Mouse (Mus musculus): ENCODE data around the gene Znhit3.
"Not testable (repeated sequence)": the region's sequence is repeated elsewhere in the genome, so short reads cannot be mapped to it uniquely, and the experiment has no call there.

The Znhit3 gene

GRCm38 (mm10) chr11:84919951-84920350 is 3.8 kb upstream of the Znhit3 start:
- DNase-seq = no peak

DNA sequence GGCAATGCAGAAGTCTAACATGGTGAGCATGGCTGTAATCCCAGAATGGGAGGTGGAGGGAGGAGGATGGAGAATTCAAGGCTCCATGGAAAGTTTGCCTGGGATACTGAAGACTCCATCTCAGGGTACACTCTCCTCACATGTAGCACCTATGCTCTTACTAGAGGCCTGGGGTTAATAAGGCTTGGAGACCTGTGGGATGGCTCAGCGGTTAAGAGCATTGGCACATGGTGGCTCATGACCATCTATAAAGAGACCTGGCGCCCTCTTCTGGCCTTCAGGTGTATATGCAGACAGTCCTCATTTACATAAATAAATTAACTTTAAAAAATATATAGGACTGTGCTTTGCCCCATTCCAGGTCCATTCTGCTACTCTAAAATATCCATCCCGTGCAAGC is 3.1 kb upstream of the Znhit3 start:
- DNase-seq = peak in 1 of 2 experiments; percentile 40

DNA sequence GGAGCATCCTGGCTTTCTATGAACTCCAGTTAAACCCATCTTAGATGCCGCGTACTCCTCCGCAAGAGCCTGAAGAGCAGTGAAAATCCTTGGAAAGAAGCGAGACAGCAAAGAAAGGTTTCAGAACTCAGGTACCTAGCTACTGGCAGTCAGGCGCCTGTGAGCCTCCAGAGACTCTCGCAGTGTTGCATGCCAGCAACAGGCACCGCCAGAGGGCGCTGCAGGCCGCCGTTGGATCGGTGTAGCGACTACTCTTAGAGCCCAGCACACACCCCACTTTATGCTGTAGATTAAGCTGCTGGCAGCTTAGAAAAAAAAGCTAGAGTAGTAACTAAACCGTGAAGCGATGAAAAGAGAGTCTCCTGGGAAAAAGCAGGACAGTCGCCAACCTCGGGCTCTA is 2.3 kb upstream of the Znhit3 start:
- peak; percentile 65 to 92 for DNase-seq

GRCm38 (mm10) chr11:84916703-84917300 is 636 bp upstream of the Znhit3 start:
- DNase-seq = no peak

GRCm38 (mm10) chr11:84914673-84915072 is 1.5 kb downstream of the Znhit3 start:
- DNase-seq = no peak

- no peak for DNase-seq
These were observed 5.8 kb downstream of the Znhit3 start for GRCm38 (mm10) chr11:84910411-84910810.

DNA sequence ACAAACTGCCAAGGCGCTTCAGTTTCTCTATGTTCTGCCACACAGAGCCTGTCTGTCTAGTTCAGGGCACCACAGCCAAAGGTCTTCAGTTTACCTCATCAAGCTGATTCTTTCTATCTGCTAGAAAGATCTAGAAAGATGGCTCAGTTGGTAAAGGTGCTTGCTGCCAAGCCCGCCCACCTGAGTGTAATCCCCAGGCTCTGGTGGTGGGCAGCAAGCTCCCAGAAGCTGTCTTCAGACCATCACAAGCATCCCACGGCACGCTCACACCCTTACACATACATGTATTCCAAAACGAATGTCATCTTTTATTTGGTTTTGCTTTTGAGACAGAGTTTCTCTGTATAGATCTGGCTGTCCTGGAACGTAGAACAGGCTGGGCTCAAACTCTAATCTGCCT is 7.7 kb downstream of the Znhit3 start:
- DNase-seq = no peak

- no peak for DNase-seq
These were observed 9.1 kb downstream of the Znhit3 start for GRCm38 (mm10) chr11:84907081-84907480.

GRCm38 (mm10) chr11:84904597-84905144 is 11.5 kb downstream of the Znhit3 start:
- DNase-seq = no peak

- DNase-seq = no peak
These were observed 23.1 kb downstream of the Znhit3 start for GRCm38 (mm10) chr11:84893113-84893512.

GRCm38 (mm10) chr11:84891705-84892104 is 24.5 kb downstream of the Znhit3 start:
- no peak for DNase-seq

- DNase-seq = no peak
These were observed 26.7 kb downstream of the Znhit3 start for GRCm38 (mm10) chr11:84889492-84889891.

GRCm38 (mm10) chr11:84888025-84888424 is 28.1 kb downstream of the Znhit3 start:
- DNase-seq = no peak

DNA sequence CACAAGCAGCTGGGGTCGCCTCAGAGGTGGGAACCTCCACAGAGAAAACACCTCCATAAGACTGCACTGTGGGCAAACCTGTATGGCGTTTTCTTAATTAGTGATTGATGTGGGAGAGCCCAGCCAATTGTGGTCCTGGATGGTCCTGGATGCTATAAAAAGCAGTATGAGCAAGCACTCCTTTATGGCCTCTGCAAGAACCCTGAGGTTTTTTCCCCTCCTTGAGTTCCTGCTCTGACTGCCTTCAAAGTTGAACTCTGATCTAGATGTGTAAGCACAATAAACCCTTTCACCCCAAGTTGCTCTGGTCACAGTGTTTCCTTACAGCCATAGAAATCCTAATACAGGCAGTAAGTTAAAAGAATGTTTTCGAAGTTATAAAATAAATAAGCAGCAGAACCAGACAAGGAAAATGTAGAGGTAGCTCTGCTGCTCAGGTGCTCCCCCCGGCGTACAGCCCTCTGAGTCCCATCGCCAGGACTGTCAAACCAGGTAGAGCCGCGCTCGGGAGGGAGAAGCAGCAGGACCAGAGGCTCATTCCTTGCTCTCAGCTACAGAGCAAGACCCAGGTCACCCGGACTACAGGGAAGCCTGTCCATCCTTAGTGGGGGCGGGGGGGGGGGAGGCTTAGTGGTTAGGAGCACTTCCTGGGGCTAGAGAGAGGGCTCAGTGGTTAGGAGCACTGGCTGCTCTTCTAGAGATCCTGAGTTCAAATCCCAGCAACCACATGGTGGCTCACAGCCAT is 29.2 kb downstream of the Znhit3 start:
- peak in 1 of 2 experiments; percentile 34 for DNase-seq

- DNase-seq = peak; percentile 44 to 58
These were observed 29.9 kb downstream of the Znhit3 start for GRCm38 (mm10) chr11:84886236-84886635.

GRCm38 (mm10) chr11:84885238-84885637 is 30.9 kb downstream of the Znhit3 start:
- DNase-seq = no peak

- no peak for DNase-seq
These were observed 33.8 kb downstream of the Znhit3 start for GRCm38 (mm10) chr11:84882346-84882745.

- peak in 1 of 2 experiments; percentile 22 for DNase-seq
These were observed 35.2 kb downstream of the Znhit3 start for GRCm38 (mm10) chr11:84880971-84881370.

- DNase-seq = peak; percentile 71 to 74
These were observed 35.7 kb downstream of the Znhit3 start for GRCm38 (mm10) chr11:84880465-84880961.

GRCm38 (mm10) chr11:84879772-84880464 is 36.2 kb downstream of the Znhit3 start, which contains the start of the genes Myo19 and Pigw:
Myo19 (plus strand) TSS chr11:84880148.
Pigw (minus strand) TSS chr11:84880285.
- peak; percentile 74 to 77 for DNase-seq

- DNase-seq = no peak
These were observed 37.0 kb downstream of the Znhit3 start for GRCm38 (mm10) chr11:84879007-84879771.

DNA sequence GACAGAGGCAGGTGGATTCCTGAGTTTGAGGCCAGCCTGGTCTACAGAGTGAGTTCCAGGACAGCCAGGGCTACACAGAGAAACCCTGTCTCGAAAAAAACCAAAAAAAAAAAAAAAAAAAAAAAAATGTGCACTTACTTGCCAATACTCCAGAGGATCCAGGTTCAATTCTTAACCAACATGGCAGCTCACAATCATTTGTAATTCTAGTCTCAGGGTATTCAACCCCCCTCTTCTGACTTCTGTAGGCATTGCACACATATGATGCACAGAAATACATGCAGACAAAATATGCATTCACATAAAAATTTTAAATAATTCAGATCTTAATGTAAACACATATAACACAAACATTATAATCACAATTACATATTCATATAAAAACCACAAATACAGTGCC is 40.1 kb downstream of the Znhit3 start:
- DNase-seq = not testable (repeated sequence)

Data from kidney, adult 8-10 months (tissue).